Mouse (Mus musculus) gastrocnemius, adult 8-10 months (tissue): ENCODE data around the gene Crmp1. TPM values are rescaled to one million over a fixed set of nuclear protein-coding genes. Genes with fewer than 3 reads are reported as not detected.

Experiments used
- DNase-seq, 2 experiments: peaks; one replicate each; pipeline ENCODE4 v3.0.0; 2022; ENCODE audit warnings: low spot score in 2 of 2
- total RNA-seq, 4 experiments: library from RNA; stranded (reverse); gene quantifications; 2 replicates each; pipeline ENCODE4 v1.2.4; 2022

Gene Crmp1
- total RNA-seq, 4 experiments from 2014 or later: 0.17 to 0.19 TPM; not detected in 2

DNA sequence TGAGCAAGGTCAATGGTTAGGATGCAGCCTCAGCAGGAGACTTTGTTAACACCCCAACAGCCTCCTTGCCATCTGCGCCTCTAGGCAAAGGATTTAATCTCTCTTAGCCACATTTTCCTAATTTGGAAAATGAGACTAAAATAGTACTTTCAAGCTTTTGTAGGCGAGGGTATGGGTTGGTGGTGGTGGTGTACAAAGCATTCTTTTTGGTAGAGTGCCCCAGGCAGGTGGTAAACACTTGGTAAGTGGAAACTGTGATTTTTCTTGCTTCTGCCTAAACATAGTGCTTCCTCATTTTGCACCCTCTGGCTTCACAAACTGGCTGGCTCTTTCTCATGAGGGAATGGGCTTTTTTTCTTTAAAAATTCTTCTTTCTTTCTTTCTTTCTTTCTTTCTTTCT, 3.1 kb upstream of the Crmp1 start:
- DNase-seq: no peak

GRCm38 (mm10) chr5:37240550-37240949, 1.2 kb upstream of the Crmp1 start:
- DNase-seq: no peak

DNA sequence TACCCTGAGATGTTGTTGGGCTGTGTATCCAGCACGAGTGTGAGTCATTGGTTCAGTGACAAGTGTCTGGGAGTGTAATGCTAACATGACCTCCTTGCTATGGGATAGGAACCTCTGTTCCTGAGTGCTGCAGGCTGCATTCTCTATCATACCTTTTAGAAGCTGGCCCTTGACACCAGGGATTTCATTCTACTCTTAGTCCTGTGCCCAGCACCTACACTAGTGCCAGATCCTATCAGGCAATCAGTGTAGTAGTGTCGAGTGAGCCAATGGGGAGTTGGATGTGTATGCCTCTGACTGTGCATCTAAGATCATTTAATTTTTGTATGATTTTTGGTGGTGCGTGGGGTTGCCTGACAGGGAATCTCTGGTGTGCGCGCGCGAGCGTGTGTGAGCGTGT, 516 bp upstream of the Crmp1 start:
- DNase-seq: no peak

DNA sequence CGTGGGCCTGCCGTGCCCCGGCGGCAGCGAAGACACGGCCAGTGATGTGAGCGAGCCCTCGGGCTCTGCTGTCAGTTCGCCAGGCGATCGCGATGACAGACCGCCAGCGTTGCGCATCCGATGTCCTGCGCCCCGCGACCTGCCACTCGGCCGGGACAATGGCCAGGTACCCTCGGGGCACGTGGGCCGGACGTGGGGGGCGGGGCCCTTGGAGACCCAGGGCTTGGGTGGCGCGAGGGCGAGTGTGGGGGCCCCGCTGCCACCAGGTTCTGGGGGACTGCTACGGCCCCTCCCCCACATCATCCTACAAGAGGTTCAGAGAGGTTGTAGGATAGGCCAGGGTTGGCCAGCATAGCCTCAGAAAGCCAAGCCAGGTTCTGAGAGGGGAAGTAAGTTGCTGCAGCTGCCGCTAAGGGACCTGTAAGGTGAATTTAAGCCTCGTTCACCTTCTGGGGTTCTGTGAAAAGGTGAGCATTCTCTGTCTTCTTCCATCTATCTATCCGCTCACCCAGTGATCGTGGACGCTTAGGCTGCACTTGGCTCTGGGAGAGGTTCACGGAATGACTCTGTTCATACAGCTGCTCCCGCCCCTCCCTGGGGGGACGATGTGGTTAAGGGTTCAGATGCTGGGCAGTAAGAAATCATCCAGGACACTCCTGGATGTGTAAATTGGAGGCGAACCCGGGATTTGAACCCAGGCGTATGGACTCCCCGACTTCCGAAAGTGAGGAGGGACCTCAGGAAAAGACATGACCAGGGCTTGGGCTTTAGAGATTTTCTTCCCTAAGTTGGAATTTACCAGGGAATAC, 824 bp downstream of the Crmp1 start:
- no peak for DNase-seq

DNA sequence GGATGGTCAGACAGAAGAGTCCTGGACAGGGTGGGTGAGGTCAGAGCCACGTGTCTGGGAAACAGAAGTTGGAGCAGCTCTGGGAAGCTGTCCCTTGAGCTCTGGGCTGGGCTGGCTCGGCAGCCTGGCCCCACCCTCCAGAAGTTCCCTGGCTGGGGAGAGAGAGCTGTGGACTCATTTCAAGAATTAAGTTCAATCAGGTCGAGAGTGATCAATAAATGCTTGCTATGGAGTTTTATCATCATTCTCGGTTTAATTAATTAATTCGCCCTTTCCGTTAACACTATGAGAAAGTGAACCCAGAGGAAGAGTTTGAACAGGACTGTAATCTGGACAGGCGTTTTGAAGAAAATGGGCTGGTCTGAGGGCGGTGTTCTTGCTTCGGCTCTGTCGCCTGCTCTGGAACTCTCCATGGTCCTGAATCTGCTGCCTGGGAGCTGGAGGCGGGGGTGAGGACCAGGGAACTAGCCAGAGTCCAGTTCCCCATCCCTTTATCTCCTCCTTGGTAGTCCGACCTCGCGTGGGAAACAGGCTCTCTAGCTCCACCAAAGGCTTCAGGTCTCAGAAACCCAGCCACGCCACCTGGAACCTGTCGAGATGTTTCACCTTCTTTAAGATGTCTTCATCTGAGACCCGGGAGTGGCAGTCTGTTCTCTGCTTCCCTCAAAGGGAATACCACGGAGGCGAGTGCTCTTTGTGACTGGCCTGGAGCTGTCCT, 1.6 kb downstream of the Crmp1 start:
- DNase-seq: no peak

- DNase-seq: no peak
Measured at GRCm38 (mm10) chr5:37244161-37244560, 2.4 kb downstream of the Crmp1 start.

DNA sequence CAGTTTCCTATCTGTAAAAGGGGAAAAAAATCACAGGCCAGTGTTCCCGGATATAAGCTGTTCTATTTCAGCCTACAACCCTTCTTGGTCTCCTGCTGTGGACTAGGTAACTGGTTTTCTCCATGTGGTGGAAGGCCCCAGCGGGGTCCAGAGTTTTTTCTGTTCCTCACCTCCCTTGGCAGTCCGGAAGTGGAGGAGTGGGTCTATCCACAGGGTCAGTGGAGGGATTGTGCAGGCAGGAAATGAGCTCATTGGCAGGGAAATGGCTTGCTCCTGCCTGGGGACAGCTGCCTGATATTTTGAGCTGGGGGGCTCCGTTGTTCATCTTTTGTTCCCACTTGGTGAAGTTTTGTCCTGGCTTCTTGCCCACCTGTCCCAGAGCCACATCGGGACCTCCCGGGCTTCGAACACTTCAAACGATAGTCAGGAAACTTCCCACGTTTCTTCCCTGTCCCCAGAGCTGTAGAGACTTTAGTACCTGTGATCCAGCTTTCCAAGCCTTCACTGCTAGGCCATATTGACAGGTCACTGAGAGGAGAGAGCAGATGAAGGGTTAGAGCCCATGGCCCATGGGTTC, 3.0 kb downstream of the Crmp1 start:
- no peak for DNase-seq

- no peak for DNase-seq
Measured at GRCm38 (mm10) chr5:37245651-37246050, 3.9 kb downstream of the Crmp1 start.

DNA sequence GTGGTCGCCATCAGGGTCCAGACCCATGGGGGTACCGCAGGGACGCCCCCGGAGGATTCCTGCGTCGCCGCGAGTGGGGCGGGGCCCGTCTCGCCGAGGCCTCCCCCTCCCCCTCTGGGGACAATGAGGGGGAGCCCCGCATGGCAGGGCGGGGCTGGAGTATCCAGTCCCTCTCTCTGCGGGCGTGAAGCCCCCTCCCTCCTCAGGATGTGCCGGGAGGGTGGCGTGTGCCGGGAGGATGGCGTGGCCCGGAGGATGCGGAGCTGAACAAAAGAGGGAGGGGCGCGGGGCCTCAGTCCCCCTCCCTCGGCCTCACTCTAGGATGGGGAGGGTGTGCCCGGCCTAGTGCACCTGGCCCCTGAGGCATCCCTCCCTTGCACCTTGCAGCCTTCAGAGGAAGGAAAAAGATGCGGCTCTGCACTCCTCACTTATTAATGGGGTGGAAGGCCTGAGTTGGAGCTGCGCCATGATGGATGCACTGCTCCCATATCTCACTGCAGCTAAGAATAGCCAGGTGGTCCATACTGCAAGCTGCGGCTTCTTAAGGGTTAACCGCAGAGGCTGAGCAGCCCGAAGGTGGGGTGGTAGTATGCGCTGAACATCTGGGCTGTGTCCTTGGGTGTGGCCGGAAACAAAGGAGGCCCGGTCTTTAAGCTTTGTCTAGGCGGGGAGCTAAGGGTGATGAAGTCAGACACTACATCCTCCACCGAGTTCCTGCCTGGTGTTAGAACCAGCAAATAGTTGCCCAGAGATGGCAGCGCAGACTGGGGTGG, 4.6 kb downstream of the Crmp1 start:
- no peak for DNase-seq

DNA sequence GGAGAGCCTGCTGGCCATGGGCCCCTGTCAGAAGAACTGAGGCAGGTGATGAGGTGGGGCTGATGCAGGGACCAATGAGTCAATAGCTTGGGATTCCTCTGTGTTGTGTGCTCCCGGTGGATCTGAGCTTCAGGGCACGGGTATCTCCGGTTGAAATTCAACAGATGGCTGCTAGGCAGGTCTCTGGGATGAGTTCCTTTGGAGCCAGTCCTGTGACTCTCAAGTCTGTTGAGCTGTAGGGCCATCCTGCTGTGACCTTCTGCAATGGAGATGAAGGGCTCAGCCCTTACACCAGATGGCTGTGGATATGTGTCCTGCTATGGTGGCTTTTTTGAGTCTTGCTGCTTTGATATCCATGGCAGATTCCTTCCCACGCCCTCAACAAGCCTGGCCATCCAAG, 5.7 kb downstream of the Crmp1 start:
- no peak for DNase-seq

DNA sequence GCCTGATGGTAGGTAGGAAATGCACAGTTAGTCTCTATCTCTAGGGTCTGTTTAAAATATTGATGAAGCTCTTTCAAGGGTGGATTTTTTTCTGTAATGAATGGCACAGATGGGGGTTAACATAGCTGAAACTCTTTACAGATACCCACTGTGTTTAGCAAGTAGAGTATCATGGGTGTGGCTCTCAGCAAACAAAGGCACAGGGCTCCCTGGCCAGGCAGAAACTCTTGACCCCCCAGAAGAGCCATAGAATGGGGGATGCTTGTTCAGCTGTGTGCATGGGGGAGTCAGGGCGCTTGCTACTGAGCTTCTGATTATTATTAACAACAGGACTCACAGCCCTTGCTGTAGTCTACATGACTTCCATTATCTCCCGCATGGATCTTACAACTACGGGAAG, 7.1 kb downstream of the Crmp1 start:
- no peak for DNase-seq

- no peak for DNase-seq
Measured at GRCm38 (mm10) chr5:37251596-37251995, 9.9 kb downstream of the Crmp1 start.

DNA sequence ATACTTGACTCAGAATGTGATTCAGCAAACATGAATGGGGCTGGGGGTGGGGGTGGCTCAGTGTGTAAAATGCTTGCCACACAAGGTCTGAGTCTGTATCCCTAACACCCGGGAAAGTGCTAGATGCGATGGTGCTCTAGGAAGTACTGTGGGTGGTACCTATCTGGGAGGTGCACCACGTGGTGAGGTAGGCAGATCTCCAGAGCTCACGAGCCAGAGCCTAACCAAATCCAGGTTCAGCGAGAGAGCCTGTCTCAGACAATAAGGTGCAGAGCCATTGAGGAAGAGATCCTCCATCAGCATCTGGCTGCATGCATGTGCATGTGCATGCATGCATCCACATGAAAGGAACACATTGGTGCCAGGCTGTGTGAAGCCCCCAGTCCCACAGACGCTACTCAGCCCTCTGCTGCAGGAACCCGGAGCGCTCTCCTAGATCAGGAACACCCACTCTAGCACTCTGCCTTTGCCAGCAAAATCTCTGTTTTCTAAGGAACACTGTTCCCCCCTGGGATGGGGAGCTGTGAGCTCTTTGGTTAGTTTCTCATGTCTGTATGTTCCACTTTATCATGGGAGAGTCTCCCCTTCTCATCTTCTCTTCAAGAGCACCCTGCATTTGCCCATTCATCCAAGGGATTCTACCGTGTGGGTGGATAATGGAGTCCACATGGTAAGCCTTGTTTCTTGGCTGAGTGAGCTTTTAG, 10.5 kb downstream of the Crmp1 start:
- no peak for DNase-seq

GRCm38 (mm10) chr5:37254523-37254922, 12.8 kb downstream of the Crmp1 start:
- no peak for DNase-seq

DNA sequence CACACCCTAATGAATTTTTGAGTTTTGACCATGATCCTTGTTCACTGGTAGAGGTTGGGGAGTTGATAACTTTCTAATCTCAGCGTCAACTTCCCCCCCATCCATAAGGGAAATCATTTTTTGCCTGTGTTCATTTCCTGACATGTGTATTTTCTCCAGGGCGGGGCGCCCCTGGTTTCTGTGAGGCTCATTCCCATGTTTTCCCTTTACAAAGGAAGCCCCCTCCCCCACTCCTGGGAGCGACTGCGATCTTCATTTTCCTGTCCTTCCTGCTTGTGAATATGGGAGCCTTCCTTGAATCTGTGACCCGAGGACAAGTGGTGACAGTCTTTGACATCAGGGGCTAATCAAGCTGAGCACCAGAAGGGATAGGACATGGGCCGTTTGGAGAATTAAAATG, 15.1 kb downstream of the Crmp1 start:
- no peak for DNase-seq

DNA sequence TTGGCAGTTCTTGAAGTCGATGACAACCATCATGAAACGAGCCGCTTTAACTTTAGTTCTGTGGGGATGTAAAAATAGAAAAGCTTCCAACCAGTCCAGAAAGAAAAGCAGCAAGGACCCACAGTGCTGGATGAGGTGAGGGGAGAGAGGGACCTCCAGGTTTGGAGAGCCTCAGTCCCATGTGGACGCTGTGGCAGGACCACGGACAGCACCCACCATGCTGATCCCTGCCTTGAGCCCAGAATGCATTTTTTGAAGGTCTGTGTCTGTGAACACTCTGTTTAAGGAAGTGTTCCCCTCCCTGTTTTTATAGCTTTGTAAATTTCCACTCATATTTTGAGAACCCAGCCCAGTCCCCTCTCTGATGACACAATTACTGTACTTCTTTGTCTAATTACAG, 15.5 kb downstream of the Crmp1 start:
- DNase-seq: no peak

DNA sequence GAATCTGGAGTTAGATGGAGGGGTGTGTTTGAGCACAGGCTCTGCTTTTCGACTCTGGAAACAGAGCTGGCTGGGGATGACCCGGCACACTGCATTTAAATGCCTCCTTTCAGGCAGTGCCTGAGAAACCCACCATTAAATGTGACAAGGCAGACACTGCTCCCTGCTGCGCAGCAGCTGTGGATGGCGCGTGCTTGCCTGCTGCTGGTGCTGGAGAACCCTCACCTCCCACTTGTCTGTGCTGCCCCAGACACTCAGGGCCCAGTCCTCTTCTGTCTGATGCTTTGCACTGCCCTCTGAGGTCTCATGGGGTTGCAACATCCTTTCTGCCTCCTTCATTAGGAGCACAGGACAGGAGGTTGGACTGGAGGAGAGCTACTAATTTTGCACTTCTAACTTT, 20.0 kb downstream of the Crmp1 start:
- DNase-seq: no peak

DNA sequence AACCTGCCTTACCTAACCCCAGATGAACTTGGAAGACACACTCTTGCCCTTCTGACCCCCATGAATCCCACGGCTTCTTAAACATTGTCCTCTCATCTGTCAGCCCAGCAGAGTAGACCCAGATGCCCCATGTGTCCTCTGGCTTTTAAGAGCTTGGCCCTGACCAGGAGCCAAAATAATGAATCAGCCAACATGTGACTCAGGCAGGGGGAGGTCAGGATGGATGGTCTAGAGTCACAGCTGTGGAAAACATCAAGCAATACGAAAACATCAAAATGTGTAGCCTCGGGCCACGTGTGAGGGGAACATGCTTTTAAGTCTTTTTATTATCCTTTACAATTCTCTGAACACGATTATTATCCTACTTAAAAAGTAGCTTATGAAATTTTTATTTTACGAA, 22.1 kb downstream of the Crmp1 start:
- no peak for DNase-seq

DNA sequence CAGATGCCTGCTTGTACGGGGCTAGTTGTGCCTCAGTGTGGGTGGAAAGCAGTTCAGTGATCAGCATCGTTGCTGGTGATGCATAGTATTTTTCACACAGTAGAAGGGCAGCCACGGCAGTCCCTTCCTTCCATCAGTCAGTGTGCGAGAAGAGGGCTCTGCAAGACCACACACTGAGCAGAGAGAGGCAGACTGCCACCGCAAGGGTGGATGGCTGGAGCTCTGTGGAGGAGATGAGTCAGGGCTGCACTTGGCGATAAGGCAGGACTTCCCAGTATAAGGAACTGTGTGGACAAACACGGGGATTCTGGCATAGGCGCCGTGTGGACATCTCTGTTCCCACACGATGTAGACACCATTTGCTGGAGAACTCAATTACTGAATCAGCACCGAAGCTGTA, 39.3 kb downstream of the Crmp1 start:
- no peak for DNase-seq

- no peak for DNase-seq
Measured at GRCm38 (mm10) chr5:37288374-37288773, 46.6 kb downstream of the Crmp1 start.

DNA sequence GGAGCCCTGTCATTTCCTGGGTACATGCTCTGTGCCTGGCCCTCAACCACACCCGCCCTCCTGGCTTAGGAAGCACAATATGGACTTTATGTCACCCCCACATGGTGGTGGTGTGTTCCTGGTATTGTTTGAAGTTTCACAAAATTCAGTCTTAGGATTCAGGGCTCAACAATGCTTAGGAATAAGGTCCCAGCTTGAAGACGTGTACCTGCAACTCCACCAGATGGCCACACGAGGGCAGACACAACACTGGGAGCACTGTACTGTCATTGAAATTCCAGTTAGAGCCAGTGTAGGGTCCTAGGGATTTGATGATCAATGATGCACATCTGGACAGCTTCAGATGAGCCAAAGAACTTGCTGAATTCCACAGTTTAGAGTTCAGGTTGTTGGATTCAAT, 47.5 kb downstream of the Crmp1 start:
- DNase-seq: no peak
